Mouse (Mus musculus) T-helper 2 cell (primary cell): ENCODE measurements around the gene Nrde2.

Source experiments
- in situ Hi-C: fragments of 300-600 bp; cut with MboI, MseI; formaldehyde crosslinking; loops from one replicate; pipeline ENCODE4 v1.15.1; 2025; ENCODE audit warnings: high pct_unique_total_duplicates

The Nrde2 gene

DNA sequence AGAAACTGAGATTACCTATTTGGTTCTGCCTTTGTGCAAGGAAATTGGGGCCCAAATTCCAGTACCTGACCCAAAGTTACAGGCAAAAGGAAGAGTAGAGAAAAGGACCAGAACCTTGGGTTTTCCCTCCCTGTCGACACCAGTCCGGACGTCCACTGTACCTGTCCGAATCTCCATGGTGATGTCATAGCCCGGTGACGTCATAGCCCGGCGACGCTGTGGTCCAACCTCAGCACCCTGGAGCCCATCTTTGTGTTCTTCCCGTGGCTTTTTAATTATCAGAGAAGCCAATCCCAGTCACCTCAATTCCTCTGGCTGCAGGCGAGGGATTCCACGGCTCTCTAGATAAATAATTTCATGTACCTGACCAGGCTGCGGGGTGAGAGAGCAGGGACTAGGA, 21.3 kb upstream of the Nrde2 start:
- in situ Hi-C loops: loop anchor here (25.0 kb wide), 1 partner anchor 831 kb away; no protein-coding TSS in a partner anchor

DNA sequence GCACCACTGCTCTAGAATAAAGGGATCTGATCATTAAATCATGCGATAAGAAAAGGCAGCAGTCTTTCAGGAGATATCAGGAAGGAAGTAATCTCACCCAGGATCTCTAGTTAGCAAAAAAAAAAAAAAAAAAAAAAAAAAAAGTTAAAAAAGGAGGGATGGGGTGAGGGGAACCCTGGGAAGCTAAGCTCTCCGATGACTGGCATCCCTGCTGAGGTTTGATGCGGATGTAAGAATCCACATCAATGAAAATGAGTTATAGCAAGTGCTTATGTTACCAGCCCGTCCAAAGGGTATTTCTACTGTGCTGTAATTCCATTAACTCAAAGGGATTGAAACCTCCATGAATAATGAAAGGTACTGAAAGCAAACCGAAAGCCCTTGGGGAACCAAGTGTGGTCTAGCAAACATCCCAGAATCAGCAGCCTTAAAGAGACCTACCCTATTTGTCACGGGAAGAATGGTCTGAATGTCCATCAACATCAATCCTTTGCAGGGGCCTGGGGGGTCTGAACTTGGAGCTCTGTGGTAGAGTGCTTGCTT, 19.5 kb upstream of the Nrde2 start:
- in situ Hi-C loops: loop anchor here (25.0 kb wide), 1 partner anchor 833 kb away; no protein-coding TSS in a partner anchor

DNA sequence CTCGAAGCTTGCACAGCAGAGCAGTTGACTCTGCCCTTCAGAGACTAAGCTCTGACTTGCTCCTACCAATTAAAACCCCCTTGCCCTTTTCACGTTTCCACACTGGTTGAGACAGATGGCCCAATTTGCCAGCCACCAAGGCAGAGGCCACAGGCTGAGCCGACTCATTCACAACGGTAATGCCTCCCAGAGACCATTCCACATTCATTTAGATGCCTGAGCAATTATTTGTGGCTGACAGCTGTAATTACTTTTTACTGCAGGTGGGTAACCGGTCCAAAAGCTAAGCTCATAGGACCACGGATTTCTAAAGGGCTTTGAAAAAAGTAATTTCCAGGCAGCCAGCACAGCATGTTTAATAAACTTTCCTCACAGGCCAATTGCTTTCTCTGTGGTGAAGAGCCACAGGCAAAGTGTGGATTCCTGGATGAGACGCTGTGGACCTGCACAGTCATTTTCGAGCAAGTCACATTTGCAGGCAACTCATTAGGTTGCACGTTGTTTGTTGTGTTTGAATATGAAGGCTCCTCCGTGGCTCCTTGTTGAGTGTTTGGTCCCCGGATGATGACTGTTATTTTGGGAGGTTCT, 17.1 kb upstream of the Nrde2 start:
- in situ Hi-C loops: loop anchor here (25.0 kb wide), 1 partner anchor 836 kb away; no protein-coding TSS in a partner anchor

DNA sequence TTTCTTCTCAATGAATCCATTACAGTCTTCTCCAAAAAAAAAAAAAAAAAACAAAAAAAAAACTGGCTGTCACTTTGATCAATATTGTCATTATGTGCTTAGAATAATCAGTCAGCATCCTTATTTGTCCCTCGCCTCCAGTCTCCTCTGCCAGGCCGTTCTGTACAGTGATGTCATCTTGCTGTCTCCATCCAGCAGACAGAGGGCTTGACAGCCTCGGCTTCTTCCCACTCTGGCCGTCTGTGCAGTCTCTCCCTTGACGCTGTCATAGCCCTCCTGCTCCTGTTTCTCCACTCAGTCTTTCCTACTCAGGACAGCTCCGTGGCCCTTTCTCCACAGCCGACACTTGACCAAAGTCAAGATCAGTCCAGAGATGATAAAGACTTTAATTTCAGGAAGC, 13.0 kb upstream of the Nrde2 start:
- in situ Hi-C loops: no loop called here

DNA sequence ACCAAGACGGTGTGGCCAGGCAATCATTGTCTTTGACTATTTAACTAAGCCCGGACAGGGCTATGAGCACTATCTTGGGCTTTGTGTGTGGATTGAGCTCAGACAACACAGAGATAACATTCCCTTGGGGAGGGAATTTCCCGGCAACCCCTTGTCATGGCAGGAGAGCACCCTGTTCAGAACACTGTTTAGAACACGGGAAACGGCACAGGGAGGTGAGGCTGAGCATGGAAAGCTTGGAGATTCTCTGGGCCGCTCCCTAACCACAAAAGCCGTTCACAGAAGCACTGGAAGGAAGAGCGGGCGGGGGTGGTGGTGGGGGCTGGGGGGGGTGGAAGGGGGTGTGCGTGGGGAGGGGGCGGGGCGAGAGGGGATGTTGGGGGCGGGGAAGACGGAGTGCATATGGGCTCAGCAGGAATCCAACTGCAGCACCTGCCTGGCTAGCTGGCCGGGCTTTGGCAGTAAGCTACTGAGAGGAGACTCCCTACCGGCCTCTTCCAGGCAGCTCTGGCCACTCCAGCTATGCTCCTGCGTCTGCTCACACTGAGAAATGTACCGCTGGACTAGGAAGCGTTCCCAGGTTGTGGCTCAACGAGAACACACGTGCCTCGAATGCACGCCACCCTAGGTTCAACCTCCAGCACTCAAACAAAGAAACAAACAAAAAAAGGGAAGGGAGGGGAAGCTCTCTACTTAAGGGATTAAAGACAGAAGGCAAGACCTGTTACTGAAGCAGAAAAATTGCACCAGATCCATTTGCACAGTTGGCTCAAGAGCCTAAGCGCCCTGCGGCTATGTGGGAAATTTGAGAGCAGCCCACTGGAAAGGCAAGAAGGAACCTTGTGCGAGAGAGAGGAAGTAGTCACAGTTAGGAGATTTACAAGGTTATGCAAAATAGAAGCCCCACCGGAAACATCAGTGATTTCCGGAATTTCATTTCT, 8.7 kb upstream of the Nrde2 start:
- in situ Hi-C loops: no loop called here

DNA sequence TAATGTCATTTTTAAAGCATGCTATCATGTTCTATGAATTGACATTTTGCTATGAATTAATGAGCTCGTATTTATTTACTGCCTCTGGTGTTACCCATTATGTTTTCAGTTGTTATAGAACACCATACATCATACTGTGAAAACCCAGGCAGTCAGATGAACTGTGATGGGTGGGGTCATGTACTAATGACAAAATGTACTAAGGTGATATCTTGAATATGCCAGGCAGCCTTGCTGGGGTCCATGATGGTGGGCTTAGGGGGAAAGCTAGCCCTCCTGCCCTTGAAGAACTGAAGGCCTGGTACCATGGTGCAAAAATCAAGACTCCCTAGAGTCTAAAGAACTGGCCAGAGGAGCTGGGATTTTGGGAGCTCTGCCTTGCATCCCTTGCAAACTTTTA, 8.0 kb upstream of the Nrde2 start:
- in situ Hi-C loops: no loop called here

DNA sequence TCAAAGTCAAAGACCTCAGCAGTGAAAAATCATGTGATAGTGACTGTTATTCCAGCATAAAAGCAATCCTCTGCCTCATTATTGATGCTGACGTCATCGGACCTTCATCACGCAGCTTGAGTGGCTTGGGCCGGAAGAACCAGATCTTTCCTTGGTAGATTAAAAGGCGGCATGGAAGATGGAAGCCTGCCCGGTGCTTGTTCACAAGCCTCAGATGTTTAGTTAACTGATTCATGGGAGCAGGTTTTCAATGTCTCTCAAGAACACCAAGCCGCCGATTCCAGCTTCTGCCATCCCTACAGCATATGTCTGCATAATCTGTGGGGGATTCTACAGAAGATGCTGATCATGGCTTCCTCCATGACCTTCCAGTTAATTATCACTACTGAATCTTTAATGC, 7.5 kb upstream of the Nrde2 start:
- in situ Hi-C loops: no loop called here

DNA sequence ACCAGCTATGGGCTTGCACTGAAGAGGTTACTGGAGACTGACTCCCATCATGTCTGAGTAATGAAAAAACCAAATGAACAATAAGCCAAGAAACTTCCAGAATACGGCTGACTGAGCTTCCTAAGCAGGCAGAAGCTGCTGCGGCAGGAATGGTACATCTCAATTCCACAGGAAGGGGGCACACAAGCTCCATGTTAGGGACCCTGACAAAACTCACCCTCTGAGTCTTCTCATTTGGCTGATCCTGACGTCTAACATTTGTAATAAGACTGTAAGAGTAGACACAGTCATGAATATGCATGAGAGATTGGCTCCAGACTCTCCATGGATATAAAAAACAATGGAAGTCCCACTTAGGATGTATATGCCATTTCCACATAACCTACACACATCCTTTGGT, 6.7 kb upstream of the Nrde2 start:
- in situ Hi-C loops: no loop called here

DNA sequence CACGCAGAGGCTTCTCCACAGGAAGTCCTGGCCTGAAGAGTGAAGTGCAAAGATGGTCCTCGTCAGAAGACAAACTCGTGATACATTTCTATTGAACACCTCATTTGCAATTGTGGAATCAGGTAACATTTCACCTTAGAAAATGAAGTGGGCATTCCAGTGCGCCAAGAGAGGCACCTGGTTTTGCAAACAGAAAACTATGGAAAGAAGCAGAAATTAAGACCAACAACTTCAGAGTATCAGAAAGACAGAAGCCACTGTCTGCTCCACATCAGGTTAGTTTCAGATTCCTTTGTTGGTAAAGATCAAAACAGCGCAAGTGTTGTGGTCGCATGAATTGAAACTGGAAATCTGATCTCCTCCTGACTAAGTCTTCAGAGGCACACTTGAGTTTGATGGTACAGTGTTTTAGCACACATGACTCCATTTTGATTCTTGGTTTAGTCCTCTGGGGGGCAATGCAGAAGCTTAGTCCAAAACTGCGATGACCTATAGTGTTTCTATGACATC, 5.6 kb upstream of the Nrde2 start:
- in situ Hi-C loops: no loop called here

DNA sequence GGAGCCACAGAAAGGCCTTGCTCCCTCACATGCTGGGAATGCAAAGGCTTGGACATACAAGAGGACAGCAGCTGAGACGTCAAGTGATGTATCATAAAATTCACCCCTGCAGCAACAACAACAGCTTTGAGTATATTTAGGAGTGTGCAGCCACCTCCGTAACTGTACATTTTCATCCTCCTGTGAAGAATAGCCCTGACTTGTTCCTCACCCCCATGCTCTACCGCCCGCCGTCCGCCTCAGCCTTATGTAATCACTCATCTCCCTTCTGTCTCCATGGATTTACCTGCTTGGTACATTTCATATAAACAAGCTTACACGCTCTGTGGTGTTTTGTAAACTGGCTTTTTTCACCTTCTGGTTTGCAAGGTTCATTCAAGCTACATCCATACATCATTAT, 7.0 kb downstream of the Nrde2 start:
- in situ Hi-C loops: no loop called here

DNA sequence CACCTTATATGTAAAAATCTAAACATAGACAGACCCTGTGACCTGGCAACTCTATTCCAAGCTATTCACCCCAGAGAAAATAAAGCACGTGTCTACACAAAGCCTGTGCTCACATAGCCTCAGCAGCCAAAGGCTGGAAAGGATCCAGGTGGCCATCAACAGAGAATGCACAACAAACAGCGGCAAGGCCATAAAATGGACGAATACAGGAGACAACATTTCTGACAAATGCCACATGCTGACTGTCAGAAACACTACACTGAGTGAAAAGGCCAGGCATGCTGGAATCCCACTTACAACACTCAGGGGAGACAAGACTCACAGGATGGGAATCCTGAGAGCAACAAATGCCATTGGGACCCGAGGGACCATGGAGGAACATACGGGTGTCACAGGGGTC, 15.2 kb downstream of the Nrde2 start:
- in situ Hi-C loops: no loop called here

DNA sequence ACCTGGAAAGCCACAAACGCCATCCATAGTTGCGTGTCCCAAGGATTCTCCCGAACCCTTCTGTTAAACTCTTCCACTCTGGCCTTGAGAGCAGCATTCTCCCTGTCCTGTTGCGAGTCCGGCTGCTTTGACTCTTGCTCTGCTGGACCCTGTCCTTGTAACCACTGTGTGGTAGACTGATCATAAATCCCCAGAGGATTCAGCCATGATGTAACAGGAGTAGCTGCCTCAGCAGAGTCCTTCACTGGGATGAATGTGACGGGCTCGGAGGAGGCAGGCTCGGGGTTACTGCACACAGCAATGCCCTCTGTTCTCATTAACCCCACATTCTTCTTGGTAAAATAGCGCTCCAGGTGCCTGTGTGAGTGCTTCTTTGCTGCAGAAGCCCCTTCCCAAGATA, 15.7 kb downstream of the Nrde2 start:
- in situ Hi-C loops: no loop called here

DNA sequence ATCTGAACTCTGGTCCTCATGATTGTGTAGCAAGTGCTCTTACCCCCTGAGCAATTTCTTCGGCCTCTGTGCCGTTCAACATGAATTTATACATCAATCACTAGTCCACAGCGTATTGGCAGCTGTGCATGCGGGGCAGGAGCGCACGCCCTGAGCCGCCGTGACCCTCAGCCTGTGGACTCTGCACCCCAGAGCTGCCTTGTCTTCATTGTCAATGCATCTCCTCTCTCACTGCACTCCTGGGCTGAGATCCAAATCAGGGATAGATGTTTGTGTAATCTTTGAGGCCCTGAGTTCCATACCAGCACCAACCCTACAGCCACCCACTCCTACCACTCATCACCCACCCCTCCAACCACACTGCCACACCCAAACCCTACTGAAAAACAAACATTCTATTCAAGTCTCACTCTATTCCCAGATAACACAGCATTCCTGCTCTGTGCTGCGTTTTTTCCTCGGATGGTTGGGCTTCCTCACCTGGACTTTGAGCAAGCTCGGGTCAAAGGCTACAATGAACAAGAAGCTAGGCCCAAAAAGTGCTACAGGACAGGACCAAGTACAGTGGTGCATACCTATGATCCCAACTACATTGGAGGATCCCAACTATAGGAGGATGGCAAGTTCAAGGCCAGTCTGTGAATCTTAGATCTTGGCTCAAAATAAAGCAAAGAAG, 16.5 kb downstream of the Nrde2 start:
- in situ Hi-C loops: no loop called here

DNA sequence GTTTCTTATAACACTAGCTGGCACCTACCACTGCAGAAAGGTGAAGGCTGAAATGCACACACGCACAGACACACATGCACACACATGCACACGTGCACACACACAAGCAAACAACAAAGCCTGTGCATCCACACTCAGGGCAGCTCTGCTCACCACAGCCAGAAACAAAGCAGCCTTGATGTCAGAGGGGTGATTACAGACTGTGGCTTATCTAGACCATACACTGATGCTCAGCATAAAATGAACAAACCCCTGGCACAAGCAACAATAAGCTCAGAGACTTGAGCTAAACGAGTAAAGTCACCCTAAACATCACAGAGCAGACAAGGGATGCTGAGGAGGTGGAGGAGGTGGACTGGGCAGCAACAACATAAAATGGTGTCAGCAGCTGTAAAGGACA, 24.3 kb downstream of the Nrde2 start:
- in situ Hi-C loops: no loop called here

DNA sequence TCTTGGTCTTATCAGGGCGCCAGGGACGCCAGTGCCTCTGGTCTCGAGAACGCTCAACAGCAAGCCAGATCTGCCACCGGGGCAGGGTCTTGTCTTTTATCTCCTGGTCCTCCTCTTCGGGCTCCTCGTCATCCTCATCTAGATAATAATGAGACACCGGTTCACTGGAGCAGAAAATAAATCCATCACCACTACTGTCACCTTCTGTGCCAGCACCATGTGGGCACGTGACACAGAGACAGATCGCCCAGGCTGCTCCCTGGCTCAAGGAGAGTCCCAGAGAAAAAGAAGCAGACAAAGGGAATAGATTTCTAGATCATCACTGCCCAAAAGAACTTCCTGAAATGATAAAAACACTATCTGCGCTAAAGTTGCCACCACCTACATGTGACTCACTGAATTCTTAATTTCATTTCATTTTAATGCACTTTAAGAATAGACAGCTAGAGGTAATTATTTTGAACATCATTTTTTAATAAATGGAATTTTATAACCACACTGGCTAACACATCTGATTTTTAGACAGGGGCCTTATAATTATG, 25.0 kb downstream of the Nrde2 start:
- in situ Hi-C loops: no loop called here

DNA sequence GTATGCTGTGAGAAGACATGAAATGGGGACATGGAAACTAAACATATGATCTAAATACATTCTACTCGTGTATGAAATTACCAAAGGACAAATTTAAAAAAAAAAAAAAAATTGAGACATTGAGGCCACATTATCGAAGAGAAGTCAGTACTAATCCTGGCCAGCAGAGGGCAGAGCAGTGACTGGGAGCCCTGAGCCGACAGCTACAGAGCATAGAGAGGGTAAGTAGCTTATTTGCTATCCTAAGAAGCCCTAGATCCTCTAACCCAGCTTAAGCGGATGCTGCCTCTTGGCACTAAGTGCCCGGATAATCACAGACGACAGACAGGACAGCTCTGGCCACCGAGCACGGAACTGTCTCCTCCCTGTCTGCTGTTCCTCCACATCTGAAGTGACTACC, 27.8 kb downstream of the Nrde2 start:
- in situ Hi-C loops: no loop called here

DNA sequence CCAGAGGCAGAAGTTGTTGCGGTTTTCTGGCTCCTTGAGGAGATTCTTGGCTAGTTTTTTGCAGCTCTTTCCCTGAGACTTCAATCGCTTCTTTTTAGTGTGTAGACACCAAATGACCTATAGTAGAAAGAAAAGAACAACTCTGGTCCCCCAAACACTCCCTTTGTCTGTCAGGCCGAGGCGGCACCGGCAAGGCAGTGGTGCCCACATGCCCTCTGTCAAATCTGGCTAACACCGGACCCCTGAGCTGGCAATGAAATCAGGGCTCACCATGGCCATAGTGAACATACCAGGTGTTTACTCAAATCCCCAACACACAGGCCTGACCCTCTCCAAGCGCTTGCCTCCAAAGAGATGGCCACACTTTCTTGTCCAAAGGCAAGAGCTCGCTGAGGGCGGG, 28.3 kb downstream of the Nrde2 start:
- in situ Hi-C loops: no loop called here

DNA sequence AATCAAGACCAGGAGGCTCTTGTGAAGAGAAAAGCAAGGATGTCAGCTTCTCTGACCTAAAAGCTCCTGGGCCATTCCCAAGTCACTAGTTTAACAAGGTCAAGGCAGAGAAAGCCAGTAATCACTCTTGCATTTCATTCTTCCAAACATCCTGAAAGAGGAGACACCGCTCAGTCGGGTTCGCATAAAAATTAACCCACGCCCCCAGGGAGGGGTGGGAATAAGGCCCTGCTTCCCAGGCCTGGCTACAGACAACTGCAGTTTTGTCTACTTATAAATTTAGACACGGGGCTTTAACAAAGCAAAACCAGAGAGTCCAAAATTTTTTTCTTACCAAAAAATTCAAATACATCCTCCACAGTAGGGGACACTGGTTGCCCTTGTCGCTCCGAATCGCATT, 30.5 kb downstream of the Nrde2 start:
- in situ Hi-C loops: no loop called here

DNA sequence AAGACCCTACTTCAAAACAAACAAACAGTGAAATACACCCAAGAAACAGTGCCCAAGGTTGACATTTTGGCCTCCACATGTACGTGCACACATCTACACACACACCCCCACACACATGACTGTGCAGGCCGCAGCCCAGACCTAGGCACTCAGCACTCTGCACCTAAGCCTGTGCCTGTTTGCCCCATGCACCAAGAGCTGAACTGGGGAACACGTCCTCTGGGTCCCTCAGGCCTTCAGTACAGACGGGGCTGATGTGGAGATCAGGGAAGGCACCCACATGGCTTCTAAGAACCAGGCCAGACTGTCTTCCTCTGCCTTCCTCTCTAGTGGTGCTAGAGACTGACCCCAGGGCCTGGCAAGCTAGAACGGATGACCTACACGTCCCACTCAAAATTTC, 30.9 kb downstream of the Nrde2 start:
- in situ Hi-C loops: no loop called here

DNA sequence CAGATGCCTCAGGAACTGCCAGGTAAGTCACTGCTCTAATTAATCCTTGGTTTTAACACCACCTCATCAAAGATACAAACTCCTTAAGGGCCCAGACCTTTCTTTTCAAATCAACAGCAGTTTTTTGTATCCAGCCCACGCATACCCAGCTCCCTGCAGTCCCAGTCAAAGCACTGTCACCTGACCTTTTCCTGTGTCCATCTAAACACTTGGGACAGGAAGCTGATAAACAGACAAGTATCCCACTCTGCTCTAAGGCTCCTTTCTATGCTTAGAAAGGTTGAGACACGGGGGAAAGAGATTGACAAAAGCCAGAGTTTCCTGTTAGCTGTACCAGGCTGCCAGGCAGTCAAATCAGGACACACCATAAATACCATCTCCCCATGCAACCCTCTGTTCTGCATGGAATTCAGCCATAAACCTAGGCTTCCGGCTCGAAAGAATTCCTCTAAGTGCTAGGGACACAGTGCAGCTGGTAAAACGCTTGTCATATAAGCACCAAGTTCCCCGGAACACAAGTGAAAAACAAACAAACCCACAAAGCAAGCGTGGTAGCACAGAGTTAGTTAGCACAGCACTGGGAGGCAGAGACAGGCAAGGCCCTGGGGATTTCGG, 31.5 kb downstream of the Nrde2 start:
- in situ Hi-C loops: no loop called here
